Mouse (Mus musculus): ENCODE results near the gene Chmp2a. TPM values are rescaled to one million over a fixed set of nuclear protein-coding genes. Genes with fewer than 3 reads are reported as not detected.
A peak's percentile ranks its signal among the peaks of the same experiment; 100 is the strongest.

The Chmp2a gene
- polyA plus RNA-seq, 1 experiment from 2014 or later = 199 TPM

DNA sequence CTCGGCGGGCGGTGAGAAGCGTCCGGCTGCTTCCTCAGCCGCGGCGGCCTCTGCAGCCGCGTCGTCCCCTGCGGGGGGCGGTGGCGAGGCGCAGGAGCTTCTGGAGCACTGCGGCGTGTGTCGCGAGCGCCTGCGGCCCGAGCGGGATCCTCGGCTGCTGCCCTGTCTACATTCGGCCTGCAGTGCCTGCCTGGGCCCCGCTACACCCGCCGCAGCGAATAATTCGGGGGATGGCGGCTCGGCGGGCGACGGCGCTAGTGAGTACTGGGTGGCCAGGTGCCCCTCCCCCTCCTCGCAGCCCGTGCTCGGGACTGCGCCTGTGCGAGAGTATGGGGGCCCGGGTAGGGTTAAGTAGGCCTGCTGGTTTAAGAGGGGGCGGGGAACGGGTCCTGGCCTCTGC is 9.8 kb downstream of the Chmp2a start:
- Histone ChIP-seq H3K9me3 (ENCODE audit: control insufficient read depth, low read length) (no peaks in the 10 kb centered on the region), H3K4me1 (ENCODE audit: control insufficient read depth, insufficient read depth, low read length) (peaks cover 21% of the 10 kb centered on the region), H3K36me3 (ENCODE audit: control insufficient read depth, insufficient read depth, low read length) (peaks cover 24% of the 10 kb centered on the region), H3K27me3 (replicated peaks; ENCODE audit: control insufficient read depth, insufficient read depth, low read length) (no peaks in the 10 kb centered on the region), H3K4me3 (ENCODE audit: low read length) (peak overlapping the region; percentile 93), H3K4me2 (ENCODE audit: low read depth, low read length) (peak overlapping the region; percentile 92), H3K27ac (ENCODE audit: low read length) (peak overlapping the region; percentile 99), H3K9ac (ENCODE audit: low read depth, low read length) (peak overlapping the region; percentile 98)
- ATAC-seq = peak; percentile 67
- WGBS = under 1% methylated on average over 31 of the region's 44 CpGs

DNA sequence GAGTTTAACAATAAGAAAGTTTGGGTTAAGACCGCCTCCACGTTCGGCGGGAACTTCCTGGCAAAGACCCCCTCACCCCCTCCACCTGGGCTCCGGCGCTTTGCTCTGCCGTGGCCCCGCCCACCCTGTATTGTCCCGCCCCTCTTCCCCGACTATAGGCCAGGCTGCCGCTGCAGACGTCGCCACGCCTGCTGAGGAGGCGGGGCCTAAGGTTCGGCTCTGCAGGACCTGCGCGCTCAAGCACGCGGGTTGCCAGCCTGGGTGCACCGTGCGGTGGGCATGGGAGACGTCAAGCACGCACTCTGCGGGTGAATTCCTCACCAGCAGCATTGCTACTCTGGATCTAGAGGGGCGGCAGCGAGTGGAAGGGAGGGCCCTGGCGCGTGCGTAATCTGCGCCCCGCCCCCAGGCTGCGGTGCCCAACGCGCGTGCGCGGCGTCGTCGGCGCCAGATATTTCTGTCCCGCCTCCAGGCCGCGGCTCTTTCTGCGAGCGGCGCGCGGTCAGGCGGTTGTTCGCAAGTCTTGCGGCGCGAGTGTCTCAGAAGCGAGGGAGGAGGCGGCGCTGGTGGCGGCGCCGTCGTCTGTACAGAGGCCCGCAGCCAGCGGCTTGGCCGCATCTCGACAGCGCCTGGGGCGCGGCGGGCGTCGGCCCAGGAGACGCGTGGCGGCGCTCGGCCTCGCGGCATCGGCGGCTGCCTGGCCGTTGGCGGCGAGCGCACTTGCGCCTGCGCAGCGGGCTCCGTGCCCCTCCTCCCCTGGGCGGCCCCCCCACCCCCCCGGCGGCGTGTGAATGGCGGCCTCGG is 10.5 kb downstream of the Chmp2a start:
- Histone ChIP-seq H3K27me3 (replicated peaks; ENCODE audit: control insufficient read depth, insufficient read depth, low read length) (no peaks in the 10 kb centered on the region), H3K27ac (ENCODE audit: low read length) (peak overlapping the region; percentile 99), H3K4me1 (ENCODE audit: control insufficient read depth, insufficient read depth, low read length) (peaks cover 21% of the 10 kb centered on the region), H3K4me2 (ENCODE audit: low read depth, low read length) (peak overlapping the region; percentile 92), H3K36me3 (ENCODE audit: control insufficient read depth, insufficient read depth, low read length) (peaks cover 18% of the 10 kb centered on the region), H3K9me3 (ENCODE audit: control insufficient read depth, low read length) (no peaks in the 10 kb centered on the region), H3K9ac (ENCODE audit: low read depth, low read length) (peak overlapping the region; percentile 98), H3K4me3 (ENCODE audit: low read length) (peak overlapping the region; percentile 93)
- ATAC-seq = peak; percentile 81
- WGBS = under 1% methylated on average over 76 of the region's 95 CpGs

DNA sequence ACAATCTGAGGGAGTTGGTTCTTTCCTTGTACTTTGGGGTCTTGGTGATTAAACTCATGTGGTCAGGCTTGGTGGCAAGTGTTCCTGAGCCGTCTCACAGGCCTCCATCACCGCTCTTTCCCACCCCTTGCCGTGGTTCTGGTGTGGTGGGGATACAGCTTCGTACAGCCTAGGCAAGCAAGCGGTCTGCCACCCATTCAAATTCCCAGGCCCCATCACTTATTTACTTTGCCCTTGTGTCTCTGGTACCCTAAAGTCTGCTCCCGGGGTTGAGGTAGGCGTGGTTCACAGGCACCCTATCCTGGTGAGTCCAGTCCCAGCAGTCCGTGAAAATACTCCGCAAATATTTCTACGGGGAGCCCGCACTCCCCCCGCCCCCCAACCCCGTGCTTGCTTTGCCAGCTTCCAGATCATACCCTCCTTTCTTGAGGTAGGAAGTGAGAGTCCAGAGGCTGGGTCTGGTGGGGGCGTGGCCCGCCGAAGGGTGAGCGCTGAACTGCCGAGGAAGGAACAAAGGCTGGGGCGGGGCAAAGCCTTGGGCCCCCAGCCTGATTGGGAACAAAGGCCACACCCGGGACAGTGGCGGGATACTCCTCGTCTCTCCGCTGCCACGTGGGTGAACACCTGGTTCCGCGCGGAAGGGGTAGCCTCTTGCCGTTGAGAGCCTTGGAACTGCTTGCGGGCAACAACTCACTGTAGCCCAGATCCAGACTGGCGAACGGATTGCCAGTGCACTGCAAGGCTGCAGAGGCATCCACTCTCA is 11.7 kb downstream of the Chmp2a start:
- H3K4me2 ChIP-seq (ENCODE audit: low read depth, low read length) = peak overlapping the region; percentile 92
- H3K9me3 ChIP-seq (ENCODE audit: control insufficient read depth, low read length) = no peaks in the 10 kb centered on the region
- peak overlapping the region; percentile 93 for H3K4me3 ChIP-seq (ENCODE audit: low read length)
- peak; percentile 72 for ATAC-seq
- peaks cover 6% of the 10 kb centered on the region for H3K36me3 ChIP-seq (ENCODE audit: control insufficient read depth, insufficient read depth, low read length)
- H3K27ac ChIP-seq (ENCODE audit: low read length) = peak overlapping the region; percentile 99
- H3K9ac ChIP-seq (ENCODE audit: low read depth, low read length) = peak overlapping the region; percentile 98
- WGBS = 4% methylated on average over 31 of the region's 31 CpGs
- no peaks in the 10 kb centered on the region for H3K27me3 ChIP-seq (replicated peaks; ENCODE audit: control insufficient read depth, insufficient read depth, low read length)
- H3K4me1 ChIP-seq (ENCODE audit: control insufficient read depth, insufficient read depth, low read length) = peaks cover 21% of the 10 kb centered on the region

DNA sequence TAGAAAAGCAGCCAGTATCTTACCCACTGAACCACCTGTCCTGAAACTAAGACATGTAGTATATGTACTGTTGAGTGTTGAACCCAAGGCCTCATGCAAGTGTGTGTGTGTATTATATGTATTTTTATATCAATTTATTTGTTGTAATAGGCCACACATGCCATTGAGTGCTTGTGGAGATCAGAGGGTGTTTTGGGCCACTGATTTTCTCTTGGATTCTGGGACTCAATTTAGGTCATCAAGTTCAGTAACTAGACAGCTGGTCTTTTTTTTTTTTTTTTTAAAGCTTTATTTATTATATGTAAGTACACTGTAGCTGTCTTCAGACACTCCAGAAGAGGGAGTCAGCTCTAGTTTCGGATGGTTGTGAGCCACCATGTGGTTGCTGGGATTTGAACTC is 19.4 kb downstream of the Chmp2a start:
- WGBS = 88% methylated on average over 1 of the region's 1 CpGs
- Histone ChIP-seq H3K4me3 (ENCODE audit: low read length) (no peak overlapping the region), H3K4me2 (ENCODE audit: low read depth, low read length) (no peak overlapping the region), H3K27ac (ENCODE audit: low read length) (no peak overlapping the region), H3K9me3 (ENCODE audit: control insufficient read depth, low read length) (no peaks in the 10 kb centered on the region), H3K9ac (ENCODE audit: low read depth, low read length) (no peak overlapping the region), H3K27me3 (replicated peaks; ENCODE audit: control insufficient read depth, insufficient read depth, low read length) (no peaks in the 10 kb centered on the region), H3K36me3 (ENCODE audit: control insufficient read depth, insufficient read depth, low read length) (no peaks in the 10 kb centered on the region), H3K4me1 (ENCODE audit: control insufficient read depth, insufficient read depth, low read length) (0 out of 2 replicates have a peak, but pooled peaks cover 7% of the 10 kb centered on the region)
- no peak for ATAC-seq

DNA sequence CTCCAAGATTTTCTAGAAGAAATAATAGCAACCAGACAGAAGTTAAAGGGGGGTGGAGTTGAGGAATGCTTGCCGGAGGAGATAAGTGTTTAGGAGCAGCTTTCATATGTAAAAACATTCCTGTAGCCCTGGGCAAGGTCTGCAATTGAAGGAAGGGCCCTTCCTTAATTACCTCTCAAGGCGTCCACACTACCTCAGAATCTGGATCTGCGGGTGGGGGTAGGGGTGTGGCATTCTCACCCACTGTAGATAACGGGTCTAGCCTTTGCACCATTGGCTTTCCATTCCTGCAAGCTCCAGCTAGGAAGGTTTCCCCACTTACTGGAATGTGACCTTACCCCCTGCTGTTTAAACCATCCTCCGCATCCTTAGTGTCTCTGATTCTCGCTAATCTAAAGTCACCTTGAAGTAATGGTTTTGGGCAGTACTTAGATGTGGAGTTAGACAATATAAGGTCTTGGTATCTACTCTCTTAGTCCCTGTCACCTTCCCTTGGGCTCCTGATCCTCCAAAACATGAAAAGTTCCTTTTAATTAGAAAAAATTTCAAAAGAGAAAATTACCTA is 20.2 kb downstream of the Chmp2a start:
- ATAC-seq = no peak
- Histone ChIP-seq H3K4me1 (ENCODE audit: control insufficient read depth, insufficient read depth, low read length) (0 out of 2 replicates have a peak, but pooled peaks cover 8% of the 10 kb centered on the region), H3K9ac (ENCODE audit: low read depth, low read length) (no peak overlapping the region), H3K4me3 (ENCODE audit: low read length) (no peak overlapping the region), H3K4me2 (ENCODE audit: low read depth, low read length) (no peak overlapping the region), H3K9me3 (ENCODE audit: control insufficient read depth, low read length) (no peaks in the 10 kb centered on the region), H3K27me3 (replicated peaks; ENCODE audit: control insufficient read depth, insufficient read depth, low read length) (no peaks in the 10 kb centered on the region), H3K27ac (ENCODE audit: low read length) (no peak overlapping the region), H3K36me3 (ENCODE audit: control insufficient read depth, insufficient read depth, low read length) (no peaks in the 10 kb centered on the region)
- 32% methylated on average over 6 of the region's 6 CpGs for WGBS

DNA sequence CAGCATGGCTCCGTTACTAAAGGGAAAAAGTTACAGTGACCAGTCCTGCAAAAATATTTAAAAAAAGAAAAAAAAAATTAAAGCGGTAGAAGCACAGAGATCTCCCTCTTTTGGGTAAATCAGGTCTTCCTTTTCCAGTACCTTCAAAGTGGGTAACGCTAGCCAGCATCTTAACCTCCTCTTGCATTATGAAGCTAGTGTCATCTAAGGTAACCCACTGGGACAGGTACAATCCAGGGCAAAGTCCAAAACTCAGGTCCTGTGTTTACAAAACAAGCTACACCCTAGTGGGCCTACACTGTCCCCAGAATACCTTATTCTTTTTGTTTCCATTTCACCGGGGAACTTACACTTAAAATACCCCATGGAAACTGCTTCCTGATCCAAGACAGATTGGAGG is 20.9 kb downstream of the Chmp2a start:
- no peak overlapping the region for H3K27ac ChIP-seq (ENCODE audit: low read length)
- 59% methylated on average over 4 of the region's 4 CpGs for WGBS
- H3K9ac ChIP-seq (ENCODE audit: low read depth, low read length) = no peak overlapping the region

DNA sequence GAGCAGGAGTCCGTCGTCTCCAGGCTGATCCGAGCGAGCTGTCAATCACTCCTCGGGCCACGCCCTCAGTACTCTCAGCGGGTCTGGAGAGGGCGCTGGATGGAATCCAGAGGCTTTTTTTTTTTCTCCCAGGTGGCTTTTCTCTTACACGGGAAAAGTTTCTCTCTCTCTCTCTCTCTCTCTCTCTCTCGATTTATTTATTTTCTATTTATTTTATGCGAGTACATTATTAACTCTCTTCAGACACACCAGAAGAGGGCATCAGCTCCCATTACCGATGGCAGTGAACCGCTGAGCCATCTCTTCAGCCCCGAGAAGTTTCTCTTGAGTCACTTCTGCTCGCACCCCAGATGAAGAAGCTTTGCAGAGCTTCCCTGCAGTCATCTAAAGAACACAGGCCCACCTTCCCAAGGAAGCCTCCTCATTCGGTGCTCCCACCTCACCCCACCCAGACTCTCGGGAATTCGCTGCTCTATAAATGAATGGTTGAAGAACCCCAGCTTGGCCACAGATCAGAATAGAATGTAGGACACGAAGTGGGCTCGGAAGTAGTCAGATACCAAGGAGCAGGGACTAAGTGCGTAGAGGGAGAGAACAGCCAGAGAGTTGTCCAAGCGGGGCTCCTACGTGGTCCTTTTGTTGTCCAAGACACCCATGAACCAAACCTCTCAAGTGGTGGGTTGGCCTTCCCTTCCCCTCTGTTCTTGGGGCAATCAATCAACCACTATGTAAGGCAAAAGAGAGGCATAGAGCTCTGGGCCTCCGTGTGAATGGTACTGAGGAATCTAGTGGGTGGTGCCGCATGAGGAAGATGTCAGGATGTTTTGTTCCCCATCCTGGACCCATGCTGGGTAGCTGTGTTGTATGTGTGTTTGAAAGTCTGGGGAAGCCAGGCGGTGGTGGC is 24.4 kb downstream of the Chmp2a start, which contains the start of gene Zbtb45:
TSS of gene Zbtb45 (minus strand) at position 30 of the 904 bp plus-strand sequence.
- peak within 1 kb of the TSS; percentile 97 for H3K27ac ChIP-seq (ENCODE audit: low read length)
- H3K9ac ChIP-seq (ENCODE audit: low read depth, low read length) = peak within 1 kb of the TSS; percentile 95
- no peak; the same call in 1 of the 2 replicates for ATAC-seq
- peak within 1 kb of the TSS; percentile 71 for H3K4me2 ChIP-seq (ENCODE audit: low read depth, low read length)
- H3K4me1 ChIP-seq (ENCODE audit: control insufficient read depth, insufficient read depth, low read length) = peaks cover 12% of the 10 kb centered on the region; the same call in 1 of the 2 replicates
- peak within 1 kb of the TSS; percentile 85 for H3K4me3 ChIP-seq (ENCODE audit: low read length)
- no peaks in the 10 kb centered on the region for H3K9me3 ChIP-seq (ENCODE audit: control insufficient read depth, low read length)
- WGBS = 11% methylated on average over 26 of the region's 26 CpGs
- peaks cover 18% of the 10 kb centered on the region for H3K36me3 ChIP-seq (ENCODE audit: control insufficient read depth, insufficient read depth, low read length)
- H3K27me3 ChIP-seq (replicated peaks; ENCODE audit: control insufficient read depth, insufficient read depth, low read length) = no peaks in the 10 kb centered on the region

More for the DNA sequence above, 20.9 kb downstream of the Chmp2a start:
- ATAC-seq = no peak
- H3K4me2 ChIP-seq (ENCODE audit: low read depth, low read length) = no peak overlapping the region
- 0 out of 2 replicates have a peak, but pooled peaks cover 8% of the 10 kb centered on the region for H3K4me1 ChIP-seq (ENCODE audit: control insufficient read depth, insufficient read depth, low read length)
- H3K27me3 ChIP-seq (replicated peaks; ENCODE audit: control insufficient read depth, insufficient read depth, low read length) = no peaks in the 10 kb centered on the region
- no peak overlapping the region for H3K4me3 ChIP-seq (ENCODE audit: low read length)
- H3K9me3 ChIP-seq (ENCODE audit: control insufficient read depth, low read length) = no peaks in the 10 kb centered on the region
- H3K36me3 ChIP-seq (ENCODE audit: control insufficient read depth, insufficient read depth, low read length) = no peaks in the 10 kb centered on the region

DNA sequence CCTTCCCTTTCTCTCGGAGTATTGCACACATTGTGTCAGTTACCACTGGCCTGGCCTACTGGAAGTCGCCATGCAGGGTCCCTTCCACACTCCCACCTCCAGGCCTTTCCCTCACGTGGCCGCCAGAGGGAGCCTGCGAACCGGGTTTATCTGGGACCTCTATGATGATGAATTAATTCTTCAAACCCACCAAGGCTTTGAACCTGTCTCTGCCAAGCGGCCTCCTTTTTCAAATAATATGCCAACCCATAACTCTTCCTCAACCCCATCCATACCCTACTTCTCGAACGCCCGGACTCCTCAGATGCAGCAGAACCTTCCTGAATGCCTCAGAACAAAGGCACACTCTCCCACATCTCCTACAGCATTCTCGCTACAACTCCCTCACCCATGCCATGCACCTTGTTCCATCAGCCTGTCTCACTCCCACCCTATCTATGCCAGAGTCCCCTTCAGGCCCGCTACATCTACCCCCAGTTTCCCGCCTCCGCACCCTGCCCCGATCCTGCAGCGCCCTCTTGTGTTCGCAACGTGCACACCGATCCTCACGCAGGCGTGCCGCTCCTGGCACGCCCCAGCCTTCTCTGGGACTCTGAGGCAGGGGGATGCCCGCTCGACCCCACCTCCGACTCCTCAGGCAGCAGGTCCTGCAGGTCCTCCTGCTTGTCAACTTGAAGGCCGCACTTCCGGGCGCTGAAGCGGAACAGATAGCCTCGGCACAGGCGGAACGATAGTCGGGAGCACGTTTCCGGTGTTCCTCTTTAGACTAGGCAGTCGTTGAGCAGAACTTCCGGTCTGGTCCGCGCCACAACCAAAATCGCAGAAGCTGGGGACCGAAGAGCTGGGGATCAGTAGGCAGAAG is 25.2 kb downstream of the Chmp2a start:
- Histone ChIP-seq H3K27me3 (replicated peaks; ENCODE audit: control insufficient read depth, insufficient read depth, low read length) (no peaks in the 10 kb centered on the region), H3K27ac (ENCODE audit: low read length) (peak overlapping the region; percentile 97), H3K9me3 (ENCODE audit: control insufficient read depth, low read length) (no peaks in the 10 kb centered on the region), H3K4me3 (ENCODE audit: low read length) (peak overlapping the region; percentile 85), H3K4me2 (ENCODE audit: low read depth, low read length) (peak overlapping the region; percentile 71), H3K36me3 (ENCODE audit: control insufficient read depth, insufficient read depth, low read length) (peaks cover 18% of the 10 kb centered on the region), H3K9ac (ENCODE audit: low read depth, low read length) (peak overlapping the region; percentile 95), H3K4me1 (ENCODE audit: control insufficient read depth, insufficient read depth, low read length) (peaks cover 12% of the 10 kb centered on the region; the same call in 1 of the 2 replicates)
- ATAC-seq = peak; percentile 91
- WGBS = under 1% methylated on average over 42 of the region's 42 CpGs
